Mouse (Mus musculus) colon, adult 2 months (tissue): ENCODE results near the gene Ppard. TPM values are rescaled to one million over a fixed set of nuclear protein-coding genes. Genes with fewer than 3 reads are reported as not detected.

Experiments
- polyA plus RNA-seq: library from polyadenylated mRNA; depleted of rRNA; stranded (reverse); fragments of >200 nt; gene quantifications from 2 replicates; pipeline ENCODE4 v1.2.3, GENCODE M21; 2012; rRNA removed

Ppard gene
- 229 and 242 TPM in 2 replicates for polyA plus RNA-seq

DNA sequence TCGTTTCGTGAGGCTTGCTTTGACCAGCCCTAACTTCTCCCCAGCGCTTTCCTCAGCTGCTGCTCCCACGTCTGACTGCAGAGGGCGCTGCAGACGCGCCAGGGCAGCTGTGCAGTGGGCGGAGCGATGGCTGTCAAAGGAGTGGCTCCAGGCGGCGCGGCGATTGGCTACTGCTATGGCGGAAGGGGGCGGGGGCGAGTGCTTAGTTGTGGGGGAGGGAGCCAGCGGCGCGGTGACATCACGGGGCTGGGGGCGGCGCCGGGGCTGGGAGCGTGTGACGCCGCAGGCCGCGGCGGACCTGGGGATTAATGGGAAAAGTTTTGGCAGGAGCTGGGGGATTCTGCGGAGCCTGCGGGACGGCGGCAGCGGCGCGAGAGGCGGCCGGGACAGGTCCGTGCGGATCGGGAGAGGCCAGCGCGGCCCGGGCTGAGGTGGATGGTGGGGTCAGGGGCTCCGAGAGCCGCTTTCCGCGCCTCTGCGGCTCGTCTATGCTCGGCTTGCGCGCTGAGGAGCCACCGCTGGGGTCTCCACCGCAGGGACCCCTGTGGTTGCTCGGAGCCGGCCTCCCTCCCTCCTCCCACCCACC is at the start of gene Ppard:
Gene Ppard, plus strand, starts transcription at position 226 of the 586 bp plus-strand sequence.

DNA sequence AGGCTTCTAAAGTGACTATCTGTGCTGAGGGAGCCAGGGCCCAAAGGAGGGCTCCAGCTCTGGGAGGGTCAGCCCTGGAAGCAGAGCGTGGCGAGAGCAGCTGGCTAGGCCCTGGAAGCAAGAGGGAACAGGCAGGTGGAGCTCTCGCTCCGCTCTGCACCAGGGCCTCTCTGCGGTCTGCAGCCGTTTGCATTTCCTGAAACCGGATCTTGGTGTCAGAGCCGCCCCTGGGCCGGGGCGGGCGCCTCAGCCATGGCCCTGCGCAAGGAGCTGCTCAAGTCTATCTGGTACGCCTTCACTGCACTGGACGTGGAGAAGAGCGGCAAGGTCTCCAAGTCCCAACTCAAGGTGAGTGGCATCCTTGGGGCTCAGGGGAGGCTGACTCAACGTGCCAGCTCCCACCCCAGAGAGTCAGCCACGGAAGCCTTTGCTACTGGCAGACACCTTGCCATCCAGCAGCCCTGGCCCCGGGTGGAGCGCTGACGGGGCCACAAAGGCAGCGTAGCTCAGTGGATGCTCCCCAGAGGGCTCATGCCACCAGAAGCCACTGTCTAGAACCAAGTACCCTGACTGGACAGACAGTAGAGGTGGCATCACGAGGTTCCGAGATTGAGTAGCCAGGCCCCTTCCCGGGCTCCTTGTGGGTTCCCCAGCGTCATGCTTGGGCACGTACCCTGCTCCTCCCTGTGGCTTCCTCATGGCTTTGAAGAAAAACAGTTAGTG is 24.7 kb upstream of the Ppard start, which contains the start of gene Def6:
Gene Def6, plus strand, starts transcription at position 188 of the 723 bp plus-strand sequence.

DNA sequence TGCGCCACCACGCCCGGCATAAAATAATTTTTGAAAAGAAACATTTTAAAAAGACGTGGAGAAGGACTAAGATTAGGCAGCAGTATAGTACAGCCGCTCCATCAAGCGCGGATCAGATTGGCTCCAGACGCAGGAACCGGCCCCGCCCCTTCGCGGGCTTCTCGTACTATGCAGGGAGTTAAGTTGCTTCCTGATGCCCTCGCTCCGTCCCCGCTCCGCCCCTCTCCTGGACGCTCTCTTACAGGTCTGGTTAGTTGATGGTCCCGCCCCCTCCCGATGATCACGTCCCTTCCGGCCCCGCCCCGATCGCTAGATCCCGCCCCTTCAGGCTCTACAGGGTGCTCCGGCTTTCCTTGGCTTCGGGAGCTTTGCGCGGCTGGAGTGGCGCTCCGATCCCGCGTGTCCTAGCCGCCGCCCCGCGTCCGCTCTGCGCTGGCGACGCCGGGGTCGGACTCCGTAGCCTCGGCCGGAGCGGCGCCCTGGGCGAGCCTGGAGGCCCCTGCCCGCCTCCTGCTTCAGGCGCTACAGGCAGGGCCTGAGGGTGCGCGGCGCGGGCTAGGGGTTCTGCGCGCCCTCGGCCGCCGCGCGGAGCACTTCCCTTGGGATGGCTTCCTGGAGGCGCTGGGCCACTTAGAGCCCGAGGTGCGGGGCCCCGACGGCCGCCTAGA is 80.8 kb downstream of the Ppard start, which contains the start of gene Fance:
Gene Fance, plus strand, starts transcription at position 308 of the 668 bp plus-strand sequence.

DNA sequence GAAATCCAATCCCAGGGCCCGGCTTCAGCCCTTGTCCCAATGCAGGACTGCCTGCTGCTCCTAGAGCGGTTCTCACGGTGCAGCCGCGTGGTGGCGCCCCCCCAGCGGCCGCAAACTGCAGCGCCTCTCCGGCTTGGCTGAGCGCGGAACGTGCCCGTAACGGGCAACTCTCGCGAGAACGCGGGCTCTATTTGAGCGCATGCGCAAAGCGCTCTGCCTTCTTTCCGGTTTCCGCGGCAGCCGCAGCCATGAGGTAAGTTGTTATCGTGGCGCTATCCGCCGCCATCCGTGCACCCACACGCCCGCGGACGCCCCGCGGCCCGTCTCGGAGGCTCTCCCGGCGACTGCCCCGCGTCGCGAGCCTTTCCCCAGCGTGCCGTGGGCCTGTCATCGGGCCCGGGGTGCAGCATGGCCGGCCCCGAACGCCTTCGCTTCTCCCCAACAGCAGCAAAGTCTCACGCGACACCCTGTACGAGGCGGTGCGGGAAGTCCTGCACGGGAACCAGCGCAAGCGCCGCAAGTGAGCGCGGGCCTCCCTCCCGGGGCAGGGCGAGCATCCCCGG is 95.9 kb downstream of the Ppard start, which contains the start of gene Rpl10a:
Gene Rpl10a, plus strand, starts transcription at position 106 of the 563 bp plus-strand sequence.

DNA sequence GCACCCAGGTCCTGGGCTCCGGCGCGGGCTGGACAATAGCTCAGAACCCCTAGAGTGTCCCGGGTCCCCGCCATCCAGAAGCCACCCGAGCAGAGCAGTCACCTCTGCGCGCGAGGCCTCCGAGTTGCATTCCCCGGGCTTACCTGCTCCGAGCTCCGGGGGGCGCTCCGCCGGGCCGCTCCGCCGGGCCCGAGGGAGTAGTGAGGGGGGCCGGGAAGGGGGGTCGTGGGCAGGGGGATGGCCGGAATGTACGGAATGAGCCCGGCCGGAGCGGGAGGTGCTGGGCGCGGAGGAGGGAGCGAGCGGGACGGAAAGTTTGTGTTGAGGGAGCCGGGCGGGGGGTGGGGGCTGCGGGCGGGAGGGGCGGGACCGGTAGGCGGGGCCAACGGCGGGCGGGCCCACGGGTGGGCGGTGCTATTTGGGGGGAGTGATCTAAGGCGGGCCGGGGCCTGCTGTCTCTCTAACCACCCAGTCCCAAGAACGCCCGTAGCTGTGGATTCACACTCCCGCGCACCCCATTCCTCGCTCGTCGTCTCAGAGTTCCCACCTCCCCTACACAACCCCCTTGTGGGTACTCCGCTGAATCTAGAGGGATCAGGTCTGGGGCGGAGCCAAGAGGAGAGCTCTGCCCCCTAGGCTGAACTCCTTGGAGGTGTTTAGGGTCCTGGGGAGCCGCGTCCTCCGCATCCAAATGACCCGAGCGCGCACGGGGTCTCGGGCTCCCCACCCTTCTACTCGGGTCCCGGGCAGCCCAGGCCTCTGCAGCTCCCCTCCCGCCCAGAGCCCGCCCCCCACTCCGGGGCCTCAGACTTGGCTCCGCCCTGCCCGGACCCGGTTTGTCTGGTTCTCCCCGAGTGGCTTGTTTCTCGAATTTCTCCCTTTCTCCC is 118.2 kb downstream of the Ppard start, which contains the start of gene Tead3:
Gene Tead3, minus strand, starts transcription at position 352 of the 887 bp plus-strand sequence.

Other genes starting within 250 kb of the Ppard start
- 2.0 and 2.6 TPM in 2 replicates for gene Tcp11, start 152.1 kb upstream of the Ppard start, polyA plus RNA-seq
- gene Scube3, start 90.6 kb upstream of the Ppard start, polyA plus RNA-seq, result 1.4 and 2.4 TPM in 2 replicates
- 71.9 and 76.1 TPM in 2 replicates for gene Zfp523, start 55.6 kb upstream of the Ppard start, polyA plus RNA-seq
- 4.3 and 4.7 TPM in 2 replicates for gene Def6, start 24.9 kb upstream of the Ppard start, polyA plus RNA-seq
- 15.9 and 21.3 TPM in 2 replicates for gene Fance, start 80.8 kb downstream of the Ppard start, polyA plus RNA-seq
- gene Rpl10a, start 95.8 kb downstream of the Ppard start, polyA plus RNA-seq, result 3,183 and 4,590 TPM in 2 replicates
- gene Tead3, start 118.1 kb downstream of the Ppard start, polyA plus RNA-seq, result 36.0 and 39.2 TPM in 2 replicates
- 0.36 and 1.0 TPM in 2 replicates for gene Tulp1, start 132.5 kb downstream of the Ppard start, polyA plus RNA-seq